Mouse (Mus musculus) heart, embryonic 16.5 days (tissue): ENCODE measurements around the gene Cdc34. TPM values are rescaled to one million over a fixed set of nuclear protein-coding genes. Genes with fewer than 3 reads are reported as not detected.
"Not testable (repeated sequence)": the region's sequence is repeated elsewhere in the genome, so short reads cannot be mapped to it uniquely, and the experiment has no call there.

ENCODE experiments used
- ATAC-seq: fragments of 200-750 bp; cut with Nextera tagmentation; replicated peaks from 2 replicates; pipeline ENCODE4 v1.8.0; 2017; ENCODE audit warnings: moderate number of reproducible peaks; ENCODE audit not compliant: insufficient read depth, low FRiP score; ENCODE audit errors: extremely low read depth
- H3K27ac ChIP-seq: fragments of 300-500 bp; sonication (generic); 2 replicates; pipeline ENCODE4 v1.5.1; 2014; ENCODE audit warnings: mild to moderate bottlenecking, low read length, control low read depth, moderate library complexity
- H3K27me3 ChIP-seq: fragments of 300-500 bp; sonication (generic); 2 replicates; pipeline ENCODE4 v1.6.1; 2014; ENCODE audit warnings: low read length, mixed read lengths; ENCODE audit not compliant: control insufficient read depth, insufficient read depth
- H3K36me3 ChIP-seq: fragments of 300-500 bp; sonication (generic); 2 replicates; pipeline ENCODE4 v1.6.1; 2014; ENCODE audit not compliant: control insufficient read depth, insufficient read depth
- H3K4me1 ChIP-seq: fragments of 300-500 bp; sonication (generic); 2 replicates; pipeline ENCODE4 v1.6.1; 2014; ENCODE audit warnings: low read length, mixed read lengths; ENCODE audit not compliant: control insufficient read depth, insufficient read depth
- H3K4me2 ChIP-seq: fragments of 300-500 bp; sonication (generic); 2 replicates; pipeline ENCODE4 v1.6.1; 2014; ENCODE audit warnings: low read depth, mild to moderate bottlenecking, control low read depth, low read length
- H3K4me3 ChIP-seq: fragments of 300-500 bp; sonication (generic); 2 replicates; pipeline ENCODE4 v1.5.1; 2014; ENCODE audit warnings: mild to moderate bottlenecking, control low read depth, low read length
- H3K9ac ChIP-seq: fragments of 300-500 bp; sonication (generic); 2 replicates; pipeline ENCODE4 v1.6.1; 2014; ENCODE audit warnings: low read length, control low read depth
- H3K9me3 ChIP-seq: fragments of 300-500 bp; sonication (generic); replicated peaks from 2 replicates; pipeline ENCODE4 v1.6.1; 2016; ENCODE audit warnings: low read length; ENCODE audit not compliant: control insufficient read depth
- WGBS: fragments of 180-500 bp; shearing (Covaris S2); extraction: QIAGEN DNeasy Blood & Tissue Kit; methylation state at CpG from one replicate; pipeline ENCODE4 v1.1.7; 2014; 5-methylcytosine and 5-hydroxymethylcytosine counted together
- polyA plus RNA-seq: library from polyadenylated mRNA; unstranded; fragments of >200 nt; fragmentation: Nextera tagmentation; extraction: Ambion mirVana; gene quantifications from 2 replicates; pipeline ENCODE4 v1.2.1, GENCODE M21; 2015

The Cdc34 gene
- polyA plus RNA-seq, 1 experiment from 2014 or later, result 101 TPM

DNA sequence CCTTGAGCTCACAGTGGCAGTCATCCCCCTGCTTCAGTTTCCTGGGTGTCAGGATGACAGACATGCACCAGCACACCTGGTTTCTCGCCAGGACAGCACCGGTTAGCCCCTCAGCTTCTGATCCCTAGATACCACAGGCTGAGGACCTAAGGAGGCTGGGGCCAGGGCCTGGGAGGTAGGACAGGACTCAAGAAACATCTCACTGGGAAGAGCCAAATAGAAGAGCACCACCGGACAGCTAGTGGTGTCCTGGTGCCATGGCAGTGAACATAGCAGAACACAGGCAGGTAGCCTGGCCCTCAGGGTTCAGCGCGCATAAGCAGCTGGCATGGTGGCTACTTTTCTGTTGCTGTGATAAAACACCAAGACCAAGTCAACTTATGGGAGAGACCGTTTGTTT, 16.5 kb downstream of the Cdc34 start:
- H3K27me3 ChIP-seq, result no peaks in the 10 kb centered on the region
- H3K4me3 ChIP-seq, result no peak overlapping the region
- peaks cover 37% of the 10 kb centered on the region for H3K4me1 ChIP-seq
- H3K9me3 ChIP-seq, result no peaks in the 10 kb centered on the region
- no peak overlapping the region for H3K4me2 ChIP-seq
- no peak overlapping the region for H3K27ac ChIP-seq
- ATAC-seq, result no peak
- WGBS, result 87% methylated on average over 6 of the region's 6 CpGs
- no peaks in the 10 kb centered on the region for H3K36me3 ChIP-seq
- no peak overlapping the region for H3K9ac ChIP-seq

DNA sequence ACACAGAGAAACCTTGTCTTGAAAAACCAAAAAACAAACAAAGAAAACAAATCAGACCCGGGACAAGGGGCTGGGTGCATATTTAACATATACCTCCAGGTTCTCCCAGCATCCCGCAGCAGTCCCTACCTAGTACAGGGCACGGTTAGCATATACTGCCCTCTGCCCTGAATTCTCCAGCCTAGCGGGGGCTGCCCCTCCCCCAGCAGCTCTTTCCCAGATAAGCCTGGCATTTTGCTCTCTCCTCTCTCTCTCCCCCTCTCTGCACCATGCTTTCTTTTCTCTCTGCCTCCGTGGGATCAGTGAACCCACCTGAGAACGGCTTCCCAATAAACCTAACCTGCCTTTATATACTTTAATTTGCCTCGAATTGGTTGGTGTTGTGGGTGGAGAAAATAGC, 18.7 kb downstream of the Cdc34 start:
- H3K9ac ChIP-seq, result peak overlapping the region; percentile 30; the same call in 1 of the 2 replicates
- H3K27me3 ChIP-seq, result no peaks in the 10 kb centered on the region
- 28% methylated on average over 7 of the region's 7 CpGs for WGBS
- H3K36me3 ChIP-seq, result no peaks in the 10 kb centered on the region
- ATAC-seq, result no peak
- H3K27ac ChIP-seq, result peak overlapping the region; percentile 80
- H3K4me1 ChIP-seq, result peaks cover 29% of the 10 kb centered on the region
- peak overlapping the region; percentile 27; the same call in 1 of the 2 replicates for H3K4me2 ChIP-seq
- H3K4me3 ChIP-seq, result no peak overlapping the region
- no peaks in the 10 kb centered on the region for H3K9me3 ChIP-seq

DNA sequence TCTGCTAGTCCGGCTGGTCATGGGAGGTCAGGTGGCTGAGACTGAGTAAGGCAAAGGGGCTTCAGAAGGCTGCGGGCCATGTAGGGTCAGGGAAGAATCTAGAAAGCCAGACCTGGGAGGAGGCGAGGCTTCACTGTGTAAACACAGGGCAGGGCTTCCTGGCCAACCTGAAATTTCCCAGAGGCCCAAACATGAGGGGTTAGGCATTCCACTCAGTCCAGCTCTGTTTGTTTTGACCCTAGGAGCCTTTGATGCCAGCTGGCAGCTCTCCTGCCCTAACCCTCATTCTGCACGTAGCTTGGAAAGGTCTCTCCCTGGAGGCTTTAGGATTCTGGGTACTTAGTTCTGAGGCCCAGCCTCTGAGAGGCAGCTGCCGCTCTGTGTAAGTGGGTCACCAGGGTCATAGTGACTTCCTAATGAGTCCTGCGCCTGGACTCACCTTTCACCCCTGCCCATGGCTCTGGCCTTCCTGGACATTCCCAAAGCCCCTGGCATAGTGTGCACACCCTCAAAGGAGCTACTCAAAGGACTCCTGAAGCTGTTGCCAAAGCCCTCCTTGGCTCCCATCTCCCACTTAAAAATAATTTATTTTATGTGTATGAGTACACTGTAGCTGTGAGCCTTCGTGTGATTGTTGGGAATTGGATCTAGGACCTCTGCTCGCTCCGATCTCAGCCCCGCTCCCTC, 19.6 kb downstream of the Cdc34 start:
- Histone ChIP-seq H3K4me1 (peaks cover 30% of the 10 kb centered on the region), H3K4me3 (no peak overlapping the region), H3K9me3 (no peaks in the 10 kb centered on the region), H3K9ac (peak overlapping the region; percentile 50), H3K27me3 (no peaks in the 10 kb centered on the region), H3K36me3 (no peaks in the 10 kb centered on the region), H3K27ac (peak overlapping the region; percentile 80), H3K4me2 (no peak overlapping the region)
- ATAC-seq, result peak; percentile 8; the same call in 1 of the 2 replicates
- WGBS, result 45% methylated on average over 10 of the region's 10 CpGs

DNA sequence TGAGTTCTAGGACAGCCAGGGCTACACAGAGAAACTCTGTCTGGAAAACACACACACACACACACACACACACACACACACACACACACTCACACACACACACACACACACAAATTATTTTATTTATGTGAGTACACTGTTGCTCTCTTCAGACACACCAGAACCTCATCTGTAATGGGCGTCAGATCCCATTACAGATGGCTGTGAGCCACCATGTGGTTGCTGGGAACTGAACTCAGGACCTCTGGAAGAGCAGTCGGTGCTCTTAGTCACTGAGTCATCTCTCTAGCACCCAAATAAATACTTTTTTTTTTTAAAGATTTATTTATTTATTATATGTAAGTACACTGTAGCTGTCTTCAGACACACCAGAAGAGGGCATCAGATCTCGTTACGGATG, 21.0 kb downstream of the Cdc34 start:
- H3K27ac ChIP-seq, H3K27me3 ChIP-seq, H3K4me2 ChIP-seq, H3K4me3 ChIP-seq, H3K9me3 ChIP-seq, ATAC-seq, H3K9ac ChIP-seq, H3K36me3 ChIP-seq: not testable (repeated sequence)
- H3K4me1 ChIP-seq, result peaks cover 42% of the 10 kb centered on the region
- WGBS, result 80% methylated on average over 3 of the region's 4 CpGs

DNA sequence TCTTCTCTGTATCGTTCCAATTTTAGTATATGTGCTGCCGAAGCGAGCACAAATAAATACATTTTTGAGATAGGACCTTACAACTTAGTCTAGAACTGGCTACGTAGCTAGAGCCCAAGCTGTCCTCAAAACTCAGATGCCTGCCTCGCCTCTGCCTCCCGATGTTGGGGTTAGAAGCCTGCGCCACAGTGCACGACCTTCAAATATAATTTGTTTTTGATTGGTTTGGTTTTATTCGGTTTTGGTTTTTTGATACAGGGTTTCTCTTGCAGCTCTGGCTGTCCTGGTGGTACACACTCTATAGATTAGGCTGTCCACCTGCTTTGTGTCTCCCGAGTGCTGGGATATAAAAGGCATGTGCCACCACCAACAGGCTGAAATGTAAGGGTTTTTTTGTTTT, 21.5 kb downstream of the Cdc34 start:
- H3K4me3 ChIP-seq, result no peak overlapping the region; the same call in 1 of the 2 replicates
- H3K36me3 ChIP-seq, result peaks cover 3% of the 10 kb centered on the region; the same call in 1 of the 2 replicates
- H3K27ac ChIP-seq, result peak overlapping the region; percentile 58

DNA sequence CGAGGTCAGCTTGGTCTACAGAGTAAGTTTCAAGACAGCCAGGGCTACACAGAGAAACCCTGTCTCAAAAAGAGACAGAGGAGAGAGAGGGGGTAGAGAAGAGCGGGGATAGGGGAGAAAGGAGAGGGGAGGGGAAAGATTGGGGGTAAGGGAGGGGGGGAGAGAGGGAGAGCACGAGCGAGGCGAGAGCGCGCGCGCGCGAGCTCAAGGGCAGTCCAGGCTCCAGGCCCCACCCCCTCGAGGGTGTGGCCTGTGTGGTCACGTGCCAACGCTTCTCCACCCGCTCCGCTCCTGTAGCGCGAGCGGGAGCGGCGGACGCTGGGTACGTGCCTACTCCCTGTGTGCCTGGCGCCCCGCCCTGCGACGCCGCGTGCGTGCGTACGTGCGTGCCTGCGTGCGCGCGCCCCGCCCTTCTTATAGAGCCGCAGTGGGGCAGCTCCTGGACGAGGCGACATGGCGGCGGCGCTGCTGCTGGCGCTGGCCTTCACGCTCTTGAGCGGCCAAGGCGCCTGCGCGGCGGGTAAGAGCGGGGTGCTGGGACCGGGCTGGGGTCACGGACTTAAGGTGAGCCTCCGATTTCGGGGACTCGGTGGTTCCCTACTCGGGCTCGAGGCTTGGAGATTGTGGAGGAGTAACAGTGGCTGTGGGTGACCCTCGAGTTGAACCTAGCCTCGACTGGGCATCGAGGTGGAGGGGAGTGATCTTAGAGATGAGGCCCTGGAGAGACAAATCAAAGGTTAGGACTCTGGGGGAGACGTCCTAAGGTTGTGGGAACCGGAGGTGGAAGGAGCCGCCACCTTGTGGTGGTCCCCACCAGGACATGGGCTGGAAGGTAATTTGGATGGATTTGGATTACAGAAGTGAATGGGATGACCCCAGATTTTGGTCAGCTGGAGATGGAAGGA, 22.3 kb downstream of the Cdc34 start, which contains the start of gene Bsg:
Bsg (plus strand) TSS at position 427 of the 905 bp plus-strand sequence.
- peak within 1 kb of the TSS; percentile 98 for H3K9ac ChIP-seq
- ATAC-seq, result peak; percentile 94
- no peaks in the 10 kb centered on the region for H3K27me3 ChIP-seq
- peaks cover 3% of the 10 kb centered on the region for H3K36me3 ChIP-seq
- peak within 1 kb of the TSS; percentile 91 for H3K27ac ChIP-seq
- under 1% methylated on average over 63 of the region's 65 CpGs for WGBS
- H3K4me1 ChIP-seq, result peaks cover 55% of the 10 kb centered on the region
- H3K4me3 ChIP-seq, result peak within 1 kb of the TSS; percentile 92
- peak within 1 kb of the TSS; percentile 97 for H3K4me2 ChIP-seq
- H3K9me3 ChIP-seq, result no peaks in the 10 kb centered on the region

More for the DNA sequence above, 21.5 kb downstream of the Cdc34 start:
- ATAC-seq, result no peak
- Histone ChIP-seq H3K27me3 (no peaks in the 10 kb centered on the region), H3K9me3 (no peaks in the 10 kb centered on the region), H3K4me2 (peak overlapping the region; percentile 66), H3K9ac (peak overlapping the region; percentile 69), H3K4me1 (peaks cover 47% of the 10 kb centered on the region)
- WGBS, result 76% methylated on average over 10 of the region's 10 CpGs

DNA sequence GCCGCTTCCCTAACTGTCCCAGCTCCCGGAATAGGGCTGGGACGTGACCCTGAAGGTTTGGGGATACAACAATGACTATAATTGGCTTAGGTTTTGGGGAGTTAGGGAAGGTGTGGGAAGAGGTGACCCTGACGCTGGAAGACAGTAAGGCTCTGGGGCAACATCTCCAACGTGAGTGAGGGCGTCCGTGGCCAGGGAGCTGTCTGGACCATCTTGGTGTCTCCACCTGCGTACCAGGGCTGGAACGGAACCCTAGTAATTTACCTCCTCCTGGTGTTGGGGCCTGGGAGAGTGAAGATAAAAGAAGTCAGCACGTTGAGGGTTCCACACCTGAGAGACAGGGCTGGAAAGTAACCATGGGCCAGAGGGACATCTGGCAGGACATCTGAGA, 23.0 kb downstream of the Cdc34 start:
- Histone ChIP-seq H3K4me3 (peak overlapping the region; percentile 92), H3K27ac (peak overlapping the region; percentile 91), H3K27me3 (no peaks in the 10 kb centered on the region), H3K36me3 (peaks cover 8% of the 10 kb centered on the region), H3K9me3 (no peaks in the 10 kb centered on the region), H3K9ac (peak overlapping the region; percentile 98), H3K4me1 (peaks cover 62% of the 10 kb centered on the region), H3K4me2 (peak overlapping the region; percentile 97)
- WGBS, result 3% methylated on average over 10 of the region's 10 CpGs
- ATAC-seq, result no peak

DNA sequence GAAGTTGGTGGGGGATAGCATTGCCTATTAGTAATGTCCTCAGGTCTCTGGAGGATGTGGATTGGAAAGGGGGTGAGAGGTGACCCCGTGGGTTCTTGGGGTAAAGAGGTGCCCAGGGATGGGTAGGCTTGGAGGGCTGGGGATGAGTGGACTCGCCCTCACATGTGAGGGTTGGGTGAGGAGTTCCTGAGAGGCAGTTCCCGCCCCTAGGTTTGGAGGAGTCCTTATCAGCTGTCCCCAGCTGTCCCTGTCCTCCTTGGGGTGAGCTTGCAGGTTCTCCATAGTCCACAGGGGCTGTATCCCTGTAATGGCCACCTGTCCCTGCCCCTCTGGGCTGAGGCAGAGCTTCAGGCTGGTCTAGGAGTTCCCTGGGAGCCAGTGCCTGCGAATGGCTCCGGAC, 24.0 kb downstream of the Cdc34 start:
- 54% methylated on average over 5 of the region's 5 CpGs for WGBS
- no peaks in the 10 kb centered on the region for H3K27me3 ChIP-seq
- ATAC-seq, result no peak
- peak overlapping the region; percentile 98 for H3K9ac ChIP-seq
- H3K4me3 ChIP-seq, result peak overlapping the region; percentile 92
- peaks cover 18% of the 10 kb centered on the region for H3K36me3 ChIP-seq
- H3K27ac ChIP-seq, result peak overlapping the region; percentile 57
- H3K4me1 ChIP-seq, result peaks cover 60% of the 10 kb centered on the region
- peak overlapping the region; percentile 97 for H3K4me2 ChIP-seq
- no peaks in the 10 kb centered on the region for H3K9me3 ChIP-seq
